ENCODE assay signal across 1 mouse cellular context in the genomic region with DNA sequence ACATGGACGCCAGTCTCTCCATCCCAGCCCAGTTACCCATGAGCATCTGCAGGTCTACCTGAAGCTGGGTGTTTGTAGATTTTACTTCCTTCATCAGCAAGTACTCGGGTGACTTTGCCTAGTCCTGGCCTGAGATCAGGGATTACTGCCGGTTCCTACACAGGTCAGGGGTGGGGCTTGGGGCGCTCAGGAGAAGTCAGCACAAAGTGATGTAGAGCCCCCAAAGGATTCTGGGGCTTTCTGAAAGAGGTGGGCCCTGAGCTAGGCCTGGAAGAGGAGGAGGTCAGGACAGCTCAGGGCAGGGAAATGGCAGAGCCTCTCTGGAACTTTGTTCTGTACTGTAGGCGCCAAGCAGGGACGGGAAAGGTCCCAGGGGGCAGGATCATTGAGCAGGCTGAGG.
TF ChIP-seq lines count a peak whose summit lies in the region.

No protein-coding gene starts in this region.

TF ChIP-seq in myocyte, 11 proteins besides CTCF, POLR2A, EP300 and RAD21:
- TF ChIP-seq POLR2AphosphoS2 (IDR thresholded peaks at IDR 0.05; ENCODE audit: insufficient read length, low read depth) (no peak), REST (IDR thresholded peaks at IDR 0.05; ENCODE audit: insufficient read depth, insufficient read length) (no peak), CEBPB (IDR thresholded peaks at IDR 0.05; ENCODE audit: insufficient read depth, poor library complexity, severe bottlenecking) (no peak), MYOD1 (IDR thresholded peaks at IDR 0.05; ENCODE audit: control insufficient read depth in 1 of 3, insufficient read length in 2 of 3, low read depth in 2 of 3) (no peak), TCF12 (IDR thresholded peaks at IDR 0.05; ENCODE audit: insufficient read depth, poor library complexity, severe bottlenecking) (no peak), MYOG (IDR thresholded peaks at IDR 0.05; ENCODE audit: control insufficient read depth in 1 of 3, insufficient read depth in 1 of 3, insufficient read length in 2 of 3, low read depth in 2 of 3) (no peak), SRF (IDR thresholded peaks at IDR 0.05; ENCODE audit: control insufficient read depth, insufficient read length, low read depth) (no peak), MAX (IDR thresholded peaks at IDR 0.05; ENCODE audit: low read depth) (no peak), E2F4 (IDR thresholded peaks at IDR 0.05; ENCODE audit: insufficient read depth) (no peak), USF1 (IDR thresholded peaks at IDR 0.05; ENCODE audit: low read depth) (no peak), TCF3 (IDR thresholded peaks at IDR 0.05; ENCODE audit: insufficient read length, low read depth) (no peak)
